Mouse (Mus musculus) mature B cell (primary cell): ENCODE data around the gene Slc22a27.
"Not testable (repeated sequence)": the region's sequence is repeated elsewhere in the genome, so short reads cannot be mapped to it uniquely, and the experiment has no call there.

Experiments
- in situ Hi-C: fragments of 300-500 bp; cut with MboI; formaldehyde crosslinking; loops from 2 replicates; pipeline ENCODE4 v1.14.3; 2019

Slc22a27 gene

GRCm38 (mm10) chr19:7965927-7966326, at the start of gene Slc22a27:
Slc22a27 (minus strand) TSS chr19:7966027.
- in situ Hi-C loops, result not testable (repeated sequence)

- in situ Hi-C loops, result not testable (repeated sequence)
These were observed 45.8 kb upstream of the Slc22a27 start for GRCm38 (mm10) chr19:8011596-8011995.

GRCm38 (mm10) chr19:8009086-8009485, 43.3 kb upstream of the Slc22a27 start:
- in situ Hi-C loops, result not testable (repeated sequence)

GRCm38 (mm10) chr19:7968703-7969102, 2.9 kb upstream of the Slc22a27 start:
- in situ Hi-C loops, result no loop called here

- in situ Hi-C loops, result not testable (repeated sequence)
These were observed 723 bp upstream of the Slc22a27 start for GRCm38 (mm10) chr19:7966550-7966949.

GRCm38 (mm10) chr19:7939391-7939790, 26.4 kb downstream of the Slc22a27 start:
- in situ Hi-C loops, result not testable (repeated sequence)

- in situ Hi-C loops, result no loop called here
These were observed 89.2 kb downstream of the Slc22a27 start for GRCm38 (mm10) chr19:7876626-7877025.

- in situ Hi-C loops, result no loop called here
These were observed 136.0 kb downstream of the Slc22a27 start for GRCm38 (mm10) chr19:7829851-7830250.
